Mouse (Mus musculus) forebrain, embryonic 14.5 days (tissue): ENCODE measurements around the gene Olfr807. TPM values are rescaled to one million over a fixed set of nuclear protein-coding genes. Genes with fewer than 3 reads are reported as not detected.

Experiments
- microRNA-seq: library from miRNA; unstranded; fragments of <30 nt; microRNA quantifications from one replicate; pipeline ENCODE4, GENCODE M21; 2016
- polyA plus RNA-seq: library from polyadenylated mRNA; unstranded; fragments of >200 nt; fragmentation: Nextera tagmentation; extraction: Ambion mirVana; gene quantifications from 2 replicates; pipeline ENCODE4 v1.2.1, GENCODE M21; 2014

Olfr807 gene
- polyA plus RNA-seq, 1 experiment from 2014 or later, result not detected

Small RNA genes lying within 50 kb of the gene (microRNA-seq; reads per million reads assigned to microRNA genes)
- gene Gm24485, result not detected

Other genes starting within 250 kb of the Olfr807 start
- not detected in 2 replicates for gene Olfr791, start 236.0 kb downstream of the Olfr807 start, polyA plus RNA-seq
- gene Olfr792, start 218.6 kb downstream of the Olfr807 start, polyA plus RNA-seq, result not detected in 2 replicates
- gene Olfr794, start 190.1 kb downstream of the Olfr807 start, polyA plus RNA-seq, result not detected in 2 replicates
- not detected in 2 replicates for gene Olfr796, start 145.2 kb downstream of the Olfr807 start, polyA plus RNA-seq
- gene Olfr798, start 129.9 kb downstream of the Olfr807 start, polyA plus RNA-seq, result not detected in 2 replicates
- gene Olfr799, start 120.3 kb downstream of the Olfr807 start, polyA plus RNA-seq, result not detected in 2 replicates
- not detected in 2 replicates for gene Olfr800, start 100.1 kb downstream of the Olfr807 start, polyA plus RNA-seq
- gene Olfr801, start 83.9 kb downstream of the Olfr807 start, polyA plus RNA-seq, result not detected in 2 replicates
- not detected in 2 replicates for gene Olfr802, start 69.6 kb downstream of the Olfr807 start, polyA plus RNA-seq
- gene Olfr803, start 63.5 kb downstream of the Olfr807 start, polyA plus RNA-seq, result not detected in 2 replicates
- not detected in 2 replicates for gene Olfr804, start 54.6 kb downstream of the Olfr807 start, polyA plus RNA-seq
- not detected in 2 replicates for gene Olfr805, start 28.4 kb downstream of the Olfr807 start, polyA plus RNA-seq
- not detected in 2 replicates for gene Olfr806, start 15.9 kb downstream of the Olfr807 start, polyA plus RNA-seq
- gene Olfr808, start 7.7 kb upstream of the Olfr807 start, polyA plus RNA-seq, result not detected in 2 replicates
- not detected in 2 replicates for gene Olfr809, start 16.8 kb upstream of the Olfr807 start, polyA plus RNA-seq
- gene Olfr810, start 37.1 kb upstream of the Olfr807 start, polyA plus RNA-seq, result not detected in 2 replicates
- not detected in 2 replicates for gene Olfr811, start 46.6 kb upstream of the Olfr807 start, polyA plus RNA-seq
- gene Olfr812, start 88.3 kb upstream of the Olfr807 start, polyA plus RNA-seq, result not detected in 2 replicates
- gene Olfr813, start 97.6 kb upstream of the Olfr807 start, polyA plus RNA-seq, result not detected in 2 replicates
- gene Olfr814, start 122.1 kb upstream of the Olfr807 start, polyA plus RNA-seq, result not detected in 2 replicates
- gene Olfr815, start 148.1 kb upstream of the Olfr807 start, polyA plus RNA-seq, result not detected in 2 replicates
- gene Olfr816, start 157.8 kb upstream of the Olfr807 start, polyA plus RNA-seq, result not detected in 2 replicates
- not detected in 2 replicates for gene Olfr818, start 191.3 kb upstream of the Olfr807 start, polyA plus RNA-seq
- gene Olfr819, start 209.5 kb upstream of the Olfr807 start, polyA plus RNA-seq, result not detected in 2 replicates
- gene Olfr247, start 218.3 kb upstream of the Olfr807 start, polyA plus RNA-seq, result not detected in 2 replicates
- gene Gm10310, start 227.3 kb upstream of the Olfr807 start, polyA plus RNA-seq, result not detected in 2 replicates